Mouse (Mus musculus): ENCODE measurements around the gene Xxylt1. TPM values are rescaled to one million over a fixed set of nuclear protein-coding genes. Genes with fewer than 3 reads are reported as not detected.
A peak's percentile ranks its signal among the peaks of the same experiment; 100 is the strongest.
"Not testable (repeated sequence)": the region's sequence is repeated elsewhere in the genome, so short reads cannot be mapped to it uniquely, and the experiment has no call there.

Xxylt1 gene
- polyA plus RNA-seq, 1 experiment from 2014 or later = 11.9 TPM

GRCm38 (mm10) chr16:31016669-31017068 is 64.6 kb downstream of the Xxylt1 start:
- no peak for ATAC-seq (replicated peaks)
- WGBS = 92% methylated on average over 2 of the region's 2 CpGs

GRCm38 (mm10) chr16:31016169-31016568 is 65.1 kb downstream of the Xxylt1 start:
- Histone ChIP-seq H3K36me3 (replicated peaks) (no peaks in the 10 kb centered on the region), H3K9me3 (no peaks in the 10 kb centered on the region), H3K27ac (no peak overlapping the region), H3K4me3 (no peak overlapping the region), H3K4me1 (no peaks in the 10 kb centered on the region), H3K27me3 (replicated peaks) (no peaks in the 10 kb centered on the region), H3K4me2 (no peak overlapping the region), H3K9ac (no peak overlapping the region)
- WGBS = 72% methylated on average over 8 of the region's 8 CpGs
- ATAC-seq (replicated peaks) = no peak

More at GRCm38 (mm10) chr16:31016669-31017068, 64.6 kb downstream of the Xxylt1 start:
- Histone ChIP-seq H3K9me3 (no peaks in the 10 kb centered on the region), H3K9ac (no peak overlapping the region), H3K36me3 (replicated peaks) (no peaks in the 10 kb centered on the region), H3K4me3 (no peak overlapping the region), H3K27ac (no peak overlapping the region), H3K4me2 (no peak overlapping the region), H3K27me3 (replicated peaks) (no peaks in the 10 kb centered on the region), H3K4me1 (no peaks in the 10 kb centered on the region)

DNA sequence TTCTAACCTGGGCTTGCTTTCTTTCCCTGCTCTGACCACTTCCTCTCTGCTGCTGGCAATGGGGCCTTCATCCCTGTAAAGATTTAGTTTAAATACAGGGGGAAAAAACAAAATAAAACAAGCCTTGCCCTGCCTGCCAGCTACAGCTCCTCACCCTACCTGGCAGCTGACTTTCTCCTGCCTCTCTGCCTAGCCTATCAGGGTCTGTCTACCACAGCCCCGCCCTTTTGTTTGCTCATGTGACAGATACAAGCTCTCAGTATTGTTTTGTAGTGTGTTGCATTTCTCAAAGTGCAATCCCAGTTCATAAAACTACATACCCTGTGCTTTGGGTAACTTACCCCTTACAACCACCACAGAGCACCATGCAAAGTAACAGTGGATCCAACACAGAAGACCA is 66.0 kb downstream of the Xxylt1 start:
- ATAC-seq (replicated peaks) = no peak
- WGBS = 93% methylated on average over 1 of the region's 1 CpGs

GRCm38 (mm10) chr16:31012236-31012635 is 69.0 kb downstream of the Xxylt1 start:
- Histone ChIP-seq H3K4me2 (no peak overlapping the region), H3K27ac (no peak overlapping the region), H3K4me1 (peaks cover 4% of the 10 kb centered on the region; the same call in 1 of the 2 replicates), H3K27me3 (replicated peaks) (no peaks in the 10 kb centered on the region), H3K9ac (no peak overlapping the region), H3K4me3 (no peak overlapping the region), H3K36me3 (replicated peaks) (no peaks in the 10 kb centered on the region), H3K9me3 (no peaks in the 10 kb centered on the region)
- no peak for ATAC-seq (replicated peaks)
- 92% methylated on average over 10 of the region's 10 CpGs for WGBS

More for the DNA sequence above, 66.0 kb downstream of the Xxylt1 start:
- Histone ChIP-seq H3K36me3 (replicated peaks) (no peaks in the 10 kb centered on the region), H3K4me2 (no peak overlapping the region), H3K27ac (no peak overlapping the region), H3K4me1 (no peaks in the 10 kb centered on the region), H3K27me3 (replicated peaks) (no peaks in the 10 kb centered on the region), H3K4me3 (no peak overlapping the region), H3K9ac (no peak overlapping the region), H3K9me3 (no peaks in the 10 kb centered on the region)

- H3K4me1 ChIP-seq = peaks cover 4% of the 10 kb centered on the region; the same call in 1 of the 2 replicates
- WGBS = 91% methylated on average over 5 of the region's 5 CpGs
- no peaks in the 10 kb centered on the region for H3K27me3 ChIP-seq (replicated peaks)
- ATAC-seq (replicated peaks) = no peak
- no peak overlapping the region for H3K4me2 ChIP-seq
- H3K4me3 ChIP-seq = no peak overlapping the region
- H3K27ac ChIP-seq = no peak overlapping the region
- H3K9ac ChIP-seq = no peak overlapping the region
- no peaks in the 10 kb centered on the region for H3K9me3 ChIP-seq
- no peaks in the 10 kb centered on the region for H3K36me3 ChIP-seq (replicated peaks)
Observed at GRCm38 (mm10) chr16:31010443-31010842, 70.8 kb downstream of the Xxylt1 start.

DNA sequence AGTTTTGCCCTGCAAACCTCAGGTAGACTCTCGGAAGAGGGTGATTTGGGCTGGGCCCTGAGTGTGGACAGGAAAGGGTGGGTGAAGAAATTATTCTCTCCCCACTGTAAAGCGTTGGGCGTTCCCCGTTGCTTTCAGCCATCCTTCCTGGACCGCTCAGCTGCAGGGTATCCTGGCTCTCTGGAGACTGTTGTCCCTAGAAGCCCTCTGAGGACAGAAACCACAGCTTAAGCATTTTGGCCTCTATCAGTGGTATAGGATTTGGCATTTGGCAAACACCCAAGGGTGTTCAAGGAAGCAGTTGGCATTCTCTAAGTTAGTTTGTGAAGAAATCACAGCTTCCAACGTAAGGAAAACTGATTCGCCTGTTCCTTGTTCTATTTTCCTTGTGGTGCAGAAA is 72.9 kb downstream of the Xxylt1 start:
- H3K9ac ChIP-seq = no peak overlapping the region
- H3K4me2 ChIP-seq = no peak overlapping the region
- no peak overlapping the region for H3K4me3 ChIP-seq
- no peak overlapping the region; the same call in 1 of the 2 replicates for H3K27ac ChIP-seq
- ATAC-seq (replicated peaks) = no peak
- H3K27me3 ChIP-seq (replicated peaks) = no peaks in the 10 kb centered on the region
- H3K9me3 ChIP-seq = no peaks in the 10 kb centered on the region
- WGBS = 78% methylated on average over 7 of the region's 7 CpGs
- no peaks in the 10 kb centered on the region for H3K36me3 ChIP-seq (replicated peaks)
- peaks cover 17% of the 10 kb centered on the region for H3K4me1 ChIP-seq

DNA sequence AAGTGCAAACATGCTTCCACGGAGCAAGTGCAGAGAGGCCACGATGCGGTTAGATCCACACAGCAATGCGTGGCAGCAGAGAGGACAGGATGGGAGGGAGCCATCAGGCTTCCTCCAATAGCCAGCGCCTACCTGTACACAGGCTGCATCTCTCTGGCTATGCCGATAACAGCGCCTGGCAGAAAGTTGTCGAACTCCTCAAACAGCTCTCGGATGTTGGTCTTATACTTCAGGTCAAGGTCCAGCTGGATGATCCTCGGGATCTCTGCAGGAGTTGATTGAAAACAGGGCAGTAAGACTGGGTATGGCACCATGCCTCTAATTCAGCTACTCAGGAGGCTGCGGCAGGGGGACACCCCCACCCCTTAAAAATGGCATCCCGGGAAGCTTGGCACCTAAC is 73.7 kb downstream of the Xxylt1 start:
- no peak overlapping the region for H3K27ac ChIP-seq
- no peak for ATAC-seq (replicated peaks)

DNA sequence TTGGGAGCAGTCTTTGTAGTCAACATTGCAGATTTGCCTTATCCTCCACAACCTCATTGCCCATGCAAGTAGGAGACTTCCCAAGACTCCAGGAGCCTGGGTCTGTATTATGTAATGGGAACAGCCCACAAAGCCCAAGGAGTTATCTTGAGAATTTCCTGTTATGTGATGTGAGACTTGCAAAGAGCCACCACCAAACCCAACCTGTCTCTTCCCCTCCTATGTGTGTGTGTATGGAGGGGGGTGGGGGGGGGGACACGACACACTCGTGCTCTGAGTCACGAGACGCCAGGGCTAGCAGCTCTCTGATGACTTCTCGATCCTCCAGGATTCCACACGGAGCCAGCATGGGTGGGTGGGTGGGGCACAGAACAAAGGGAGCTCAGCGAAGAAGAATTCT is 75.5 kb downstream of the Xxylt1 start:
- Histone ChIP-seq H3K9ac (no peak overlapping the region), H3K4me1 (peaks cover 23% of the 10 kb centered on the region), H3K4me2 (no peak overlapping the region), H3K9me3 (no peaks in the 10 kb centered on the region), H3K27me3 (replicated peaks) (no peaks in the 10 kb centered on the region), H3K27ac (no peak overlapping the region), H3K36me3 (replicated peaks) (no peaks in the 10 kb centered on the region), H3K4me3 (no peak overlapping the region)
- 73% methylated on average over 7 of the region's 7 CpGs for WGBS
- ATAC-seq (replicated peaks) = no peak

More for the DNA sequence above, 73.7 kb downstream of the Xxylt1 start:
- Histone ChIP-seq H3K27me3 (replicated peaks) (no peaks in the 10 kb centered on the region), H3K9ac (no peak overlapping the region), H3K36me3 (replicated peaks) (no peaks in the 10 kb centered on the region), H3K4me2 (no peak overlapping the region), H3K9me3 (no peaks in the 10 kb centered on the region), H3K4me1 (peaks cover 23% of the 10 kb centered on the region), H3K4me3 (no peak overlapping the region)
- WGBS = 92% methylated on average over 12 of the region's 12 CpGs

- no peaks in the 10 kb centered on the region for H3K9me3 ChIP-seq
- H3K27ac ChIP-seq = 0 out of 2 replicates have a peak overlapping the region, but pooled peaks have one; percentile 20
- peaks cover 23% of the 10 kb centered on the region for H3K4me1 ChIP-seq
- H3K4me3 ChIP-seq = no peak overlapping the region
- no peak overlapping the region for H3K4me2 ChIP-seq
- WGBS = 32% methylated on average over 2 of the region's 2 CpGs
- no peaks in the 10 kb centered on the region for H3K27me3 ChIP-seq (replicated peaks)
- peak; percentile 43; the same call in 1 of the 2 replicates for ATAC-seq (replicated peaks)
- H3K36me3 ChIP-seq (replicated peaks) = no peaks in the 10 kb centered on the region
- H3K9ac ChIP-seq = no peak overlapping the region
Observed at GRCm38 (mm10) chr16:31004321-31004682, 76.9 kb downstream of the Xxylt1 start.

DNA sequence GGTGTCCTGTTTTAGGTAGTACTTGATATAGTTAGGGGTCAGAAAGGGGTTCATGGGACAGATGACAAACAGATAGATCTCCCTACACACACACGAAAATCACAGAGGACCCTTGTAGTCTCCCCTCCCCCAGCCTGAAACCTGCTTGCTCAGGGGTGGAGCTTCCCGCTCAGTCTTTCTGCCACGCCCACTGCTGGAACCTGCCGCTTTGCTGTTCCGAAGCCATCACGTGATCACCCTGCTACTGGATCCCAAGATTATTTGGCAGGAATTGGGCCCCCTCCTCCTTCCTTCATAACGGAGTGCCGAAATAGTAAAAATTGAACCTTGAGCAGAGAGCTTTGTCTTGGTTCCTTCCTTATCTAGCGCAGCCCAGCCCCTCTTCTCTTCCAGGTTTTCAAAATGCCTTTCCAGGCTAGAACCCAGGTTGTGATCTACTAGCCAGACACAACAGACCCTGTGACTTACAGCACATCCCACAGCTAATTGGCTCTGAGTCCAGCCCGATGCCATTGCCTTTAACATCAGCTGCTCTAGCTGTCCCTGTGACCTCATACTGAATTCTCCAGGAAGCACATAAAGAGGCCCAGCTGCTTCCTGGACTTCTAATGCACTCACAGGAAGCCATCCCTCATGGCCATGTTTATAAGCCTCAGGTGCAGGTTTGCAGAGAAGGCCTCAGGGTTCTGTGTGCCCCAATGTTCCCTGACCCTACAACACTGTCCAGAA is 77.5 kb downstream of the Xxylt1 start:
- H3K36me3 ChIP-seq (replicated peaks); H3K9ac ChIP-seq; H3K4me3 ChIP-seq; H3K9me3 ChIP-seq; H3K27me3 ChIP-seq (replicated peaks): not testable (repeated sequence)
- WGBS = 15% methylated on average over 10 of the region's 10 CpGs
- 0 out of 2 replicates have a peak overlapping the region, but pooled peaks have one; percentile 20 for H3K27ac ChIP-seq
- peak overlapping the region; percentile 28; the same call in 1 of the 2 replicates for H3K4me2 ChIP-seq
- H3K4me1 ChIP-seq = peaks cover 22% of the 10 kb centered on the region
- peak; percentile 43; the same call in 1 of the 2 replicates for ATAC-seq (replicated peaks)

DNA sequence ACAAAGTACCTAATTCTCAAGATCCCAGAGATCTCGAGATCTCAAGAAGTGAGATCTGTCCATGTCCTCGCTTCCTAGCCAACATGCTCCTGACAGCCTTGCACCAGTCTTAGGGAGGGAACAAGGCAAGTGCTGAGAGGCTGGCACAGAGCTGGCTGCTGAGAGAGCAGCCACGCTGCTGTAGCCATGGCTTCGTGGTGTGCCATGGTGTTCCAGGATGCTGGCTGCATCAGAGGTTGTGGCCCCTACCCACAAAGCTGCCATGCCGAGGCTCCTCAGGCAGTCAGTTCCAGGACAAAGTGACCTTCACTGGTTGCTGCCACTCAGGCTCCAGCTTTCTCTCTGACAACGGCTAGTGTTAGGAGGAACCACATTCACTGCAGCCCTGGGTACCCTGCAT is 78.3 kb downstream of the Xxylt1 start:
- Histone ChIP-seq H3K9me3 (no peaks in the 10 kb centered on the region), H3K27me3 (replicated peaks) (no peaks in the 10 kb centered on the region), H3K4me2 (no peak overlapping the region), H3K27ac (no peak overlapping the region), H3K4me1 (peaks cover 19% of the 10 kb centered on the region), H3K4me3 (no peak overlapping the region), H3K36me3 (replicated peaks) (no peaks in the 10 kb centered on the region), H3K9ac (no peak overlapping the region)
- 64% methylated on average over 6 of the region's 6 CpGs for WGBS
- ATAC-seq (replicated peaks) = no peak

DNA sequence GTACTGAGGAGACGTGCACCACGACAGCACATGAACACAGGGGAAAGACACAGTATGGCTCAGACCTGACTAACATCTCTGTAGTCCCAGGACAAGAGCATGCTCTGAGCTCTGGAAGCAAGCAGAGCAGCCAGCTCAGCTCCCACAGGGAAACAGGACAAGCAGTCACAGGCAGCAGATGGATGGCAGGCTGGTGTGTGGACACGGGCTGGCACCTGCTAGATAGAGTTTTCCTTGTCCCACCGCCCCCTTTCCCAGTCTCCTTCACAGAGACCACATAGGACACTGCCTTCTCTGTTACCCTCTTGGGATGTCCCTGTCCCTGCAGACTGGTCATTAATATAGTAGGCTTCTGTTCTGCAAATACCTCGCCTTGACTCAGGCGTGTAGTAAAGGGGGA is 79.1 kb downstream of the Xxylt1 start:
- ATAC-seq (replicated peaks) = 0 out of 2 replicates have a peak, but pooled peaks have one; percentile 37
- Histone ChIP-seq H3K27ac (no peak overlapping the region), H3K4me3 (no peak overlapping the region)

DNA sequence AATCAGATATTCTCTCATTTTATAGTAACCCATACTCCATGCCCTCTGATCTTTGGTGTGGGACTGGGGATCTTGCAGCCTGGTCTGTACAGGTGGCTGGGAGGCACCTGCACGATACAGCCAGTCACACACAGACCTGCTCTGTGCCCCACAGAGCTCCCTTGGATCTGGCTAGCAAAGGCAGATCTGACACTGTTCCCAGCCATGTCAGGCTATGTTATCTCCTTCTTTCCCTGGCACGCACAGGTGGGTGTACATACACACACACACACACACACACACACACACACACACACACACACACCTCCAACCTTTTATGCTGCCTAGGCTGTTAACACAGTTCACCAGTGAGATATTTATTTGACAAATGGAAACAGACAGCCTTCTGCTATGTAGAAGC is 82.5 kb downstream of the Xxylt1 start:
- H3K4me2 ChIP-seq = no peak overlapping the region
- H3K4me3 ChIP-seq = no peak overlapping the region
- no peaks in the 10 kb centered on the region for H3K36me3 ChIP-seq (replicated peaks)
- H3K9ac ChIP-seq = no peak overlapping the region
- H3K27me3 ChIP-seq (replicated peaks) = no peaks in the 10 kb centered on the region
- no peaks in the 10 kb centered on the region for H3K9me3 ChIP-seq
- no peak for ATAC-seq (replicated peaks)
- 87% methylated on average over 2 of the region's 2 CpGs for WGBS
- H3K27ac ChIP-seq = no peak overlapping the region
- H3K4me1 ChIP-seq = peaks cover 10% of the 10 kb centered on the region

More for the DNA sequence above, 79.1 kb downstream of the Xxylt1 start:
- 82% methylated on average over 6 of the region's 6 CpGs for WGBS
- peaks cover 19% of the 10 kb centered on the region for H3K4me1 ChIP-seq
- H3K9ac ChIP-seq = no peak overlapping the region
- H3K36me3 ChIP-seq (replicated peaks) = no peaks in the 10 kb centered on the region
- no peaks in the 10 kb centered on the region for H3K27me3 ChIP-seq (replicated peaks)
- H3K9me3 ChIP-seq = no peaks in the 10 kb centered on the region
- H3K4me2 ChIP-seq = no peak overlapping the region

Measured in midbrain, embryonic 15.5 days (tissue).